9 mouse cellular contexts compared by ENCODE assay signal in the genomic region with DNA sequence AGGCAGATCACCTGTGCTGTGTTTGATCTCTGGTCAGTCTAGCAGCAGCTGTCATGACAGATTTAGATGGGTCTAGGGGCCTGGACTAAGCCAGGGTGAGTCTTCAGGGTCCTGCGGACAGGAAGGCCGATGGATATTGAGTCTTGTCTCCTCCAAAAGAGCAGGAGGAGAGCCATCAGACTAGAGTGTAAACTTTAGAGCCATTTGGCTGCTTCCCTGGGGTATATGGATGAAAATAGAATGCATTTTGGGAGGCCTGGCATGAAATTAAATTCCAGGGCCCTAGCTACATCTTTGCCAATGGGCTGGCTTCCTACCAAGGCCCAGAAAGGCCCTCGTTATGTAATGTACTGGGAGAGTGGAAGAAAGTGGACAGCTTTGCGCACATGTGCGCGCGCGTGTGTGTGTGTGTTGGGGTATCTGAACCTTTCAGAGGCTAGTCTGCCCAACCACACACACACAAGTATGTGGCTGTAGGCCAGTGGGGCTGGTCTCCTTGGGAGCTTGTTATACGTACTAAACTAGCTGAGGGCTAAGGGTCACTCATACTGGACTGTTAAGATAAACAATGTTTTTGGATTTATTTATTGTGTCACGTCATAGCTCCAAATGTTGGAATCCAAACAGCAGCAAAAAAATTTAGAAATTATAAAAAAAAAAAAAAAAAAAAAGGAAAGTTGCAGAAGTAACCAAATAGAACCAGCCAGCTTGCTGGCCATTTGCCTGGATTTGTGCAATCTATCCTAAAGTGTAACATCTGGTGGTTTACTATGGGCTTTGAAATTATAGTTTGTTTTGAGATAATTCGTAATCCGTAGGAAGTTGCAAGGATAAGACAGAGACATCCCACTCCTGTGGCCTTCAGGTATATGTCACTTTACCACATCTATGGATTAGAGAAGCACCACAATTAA.
DNase-seq lines count a peak whose midpoint lies in the region; ATAC-seq lines count a peak whose summit lies in the region.
"Had no signal": no experiment of that assay in that cellular context is flagged by ENCODE, and none has a peak within 500 bp of the region (broad histone marks: within the 10 kb centered on the region; RNA-seq: fewer than 3 reads in every experiment).

No protein-coding gene starts in this region.

- H3K27ac ChIP-seq in midbrain, embryonic 15.5 days = no peak overlapping the region
- no peak overlapping the region for H3K27ac ChIP-seq in midbrain, embryonic 14.5 days (replicated peaks; ENCODE audit: low read depth, low read length)
- peak overlapping the region; percentile 42; the same call in 1 of the 2 replicates for H3K27ac ChIP-seq in heart, embryonic 15.5 days
- H3K27ac ChIP-seq in neural tube, embryonic 14.5 days (ENCODE audit: low read depth, low read length) = 0 out of 2 replicates have a peak overlapping the region, but pooled peaks have one; percentile 2

- H3K4me1 ChIP-seq in midbrain, embryonic 15.5 days = 0 out of 2 replicates have a peak, but pooled peaks cover 4% of the 10 kb centered on the region
- H3K4me1 ChIP-seq in midbrain, embryonic 14.5 days (ENCODE audit: control insufficient read depth, insufficient read depth, low read length) = no peaks in the 10 kb centered on the region
- peaks cover 9% of the 10 kb centered on the region for H3K4me1 ChIP-seq in heart, embryonic 15.5 days (replicated peaks)
- H3K4me1 ChIP-seq in neural tube, embryonic 14.5 days (ENCODE audit: control insufficient read depth, insufficient read depth, low read length) = peaks cover 16% of the 10 kb centered on the region

- no peak overlapping the region for H3K4me2 ChIP-seq in midbrain, embryonic 15.5 days
- H3K4me2 ChIP-seq in midbrain, embryonic 14.5 days (ENCODE audit: low read length) = no peak overlapping the region
- no peak overlapping the region for H3K4me2 ChIP-seq in heart, embryonic 15.5 days
- no peak overlapping the region for H3K4me2 ChIP-seq in neural tube, embryonic 14.5 days (ENCODE audit: low read depth, low read length)

- no peaks in the 10 kb centered on the region for H3K9me3 ChIP-seq in midbrain, embryonic 15.5 days
- H3K9me3 ChIP-seq in midbrain, embryonic 14.5 days (ENCODE audit: control insufficient read depth, low read length) = no peaks in the 10 kb centered on the region
- H3K9me3 ChIP-seq in heart, embryonic 15.5 days (replicated peaks) = no peaks in the 10 kb centered on the region
- no peaks in the 10 kb centered on the region for H3K9me3 ChIP-seq in neural tube, embryonic 14.5 days (ENCODE audit: control insufficient read depth, low read length)

- H3K27me3 ChIP-seq in midbrain, embryonic 15.5 days (replicated peaks) = 0 out of 2 replicates have a peak, but pooled peaks cover 2% of the 10 kb centered on the region
- no peaks in the 10 kb centered on the region for H3K27me3 ChIP-seq in midbrain, embryonic 14.5 days (ENCODE audit: control insufficient read depth, insufficient read depth, low read length)
- H3K27me3 ChIP-seq in heart, embryonic 15.5 days = 0 out of 2 replicates have a peak, but pooled peaks cover 1% of the 10 kb centered on the region
- no peaks in the 10 kb centered on the region for H3K27me3 ChIP-seq in neural tube, embryonic 14.5 days (ENCODE audit: control insufficient read depth, insufficient read depth, low read length)

- no peak overlapping the region for H3K4me3 ChIP-seq in midbrain, embryonic 15.5 days
- no peak overlapping the region for H3K4me3 ChIP-seq in midbrain, embryonic 14.5 days (replicated peaks; ENCODE audit: low read depth, low read length)
- H3K4me3 ChIP-seq in heart, embryonic 15.5 days = no peak overlapping the region
- H3K4me3 ChIP-seq in neural tube, embryonic 14.5 days (ENCODE audit: low read depth, low read length) = no peak overlapping the region
- H3K4me3 ChIP-seq: myocyte had no signal

- H3K9ac ChIP-seq in midbrain, embryonic 15.5 days = no peak overlapping the region
- no peak overlapping the region for H3K9ac ChIP-seq in midbrain, embryonic 14.5 days (replicated peaks; ENCODE audit: low read length)
- no peak overlapping the region for H3K9ac ChIP-seq in heart, embryonic 15.5 days
- no peak overlapping the region for H3K9ac ChIP-seq in neural tube, embryonic 14.5 days (replicated peaks; ENCODE audit: low read depth, low read length)

- WGBS in midbrain, embryonic 15.5 days = 83% methylated on average over 12 of the region's 12 CpGs
- WGBS in midbrain, embryonic 14.5 days = 91% methylated on average over 12 of the region's 12 CpGs
- WGBS in heart, embryonic 15.5 days = 72% methylated on average over 12 of the region's 12 CpGs
- 86% methylated on average over 12 of the region's 12 CpGs for WGBS in neural tube, embryonic 14.5 days

- no peaks in the 10 kb centered on the region for H3K36me3 ChIP-seq in midbrain, embryonic 15.5 days (replicated peaks)
- H3K36me3 ChIP-seq in midbrain, embryonic 14.5 days (ENCODE audit: control insufficient read depth, insufficient read depth, low read length) = no peaks in the 10 kb centered on the region
- no peaks in the 10 kb centered on the region for H3K36me3 ChIP-seq in heart, embryonic 15.5 days
- no peaks in the 10 kb centered on the region for H3K36me3 ChIP-seq in neural tube, embryonic 14.5 days (ENCODE audit: control insufficient read depth, insufficient read depth, low read length)

- no peak for DNase-seq in midbrain, embryonic 14.5 days
- DNase-seq in cerebellum, adult 11 months = peak; percentile 89
- DNase-seq in kidney, postnatal 36 days = peak; percentile 40 to 43
- no peak for DNase-seq in spleen, postnatal 14 days (ENCODE audit: low spot score in 2 of 2)

- peak; percentile 42; the same call in 1 of the 2 replicates for ATAC-seq in midbrain, embryonic 15.5 days (replicated peaks)
- ATAC-seq in midbrain, embryonic 14.5 days (ENCODE audit: low FRiP score, low TSS enrichment) = no peak
- ATAC-seq in heart, embryonic 15.5 days (replicated peaks; ENCODE audit: insufficient number of reproducible peaks, insufficient read depth, low FRiP score, low read depth) = no peak; the same call in 1 of the 2 replicates
- ATAC-seq in neural tube, embryonic 14.5 days (ENCODE audit: low read depth) = no peak
- ATAC-seq in activated CD4-positive, CD25-positive, alpha-beta regulatory T cell, adult 4 months = no peak

Comparison
In these comparisons a context has a peak if more than half of its experiments do, and no peak if none do; other contexts are left out.
1. H3K27ac ChIP-seq: peak in heart, embryonic 15.5 days (single experiment) and neural tube, embryonic 14.5 days (single experiment); none in midbrain, embryonic 15.5 days (single experiment) and midbrain, embryonic 14.5 days (single experiment).
2. DNase-seq: peak in cerebellum, adult 11 months (single experiment) and kidney, postnatal 36 days (2 of 2); none in midbrain, embryonic 14.5 days (single experiment) and spleen, postnatal 14 days (0 of 2).